Mouse (Mus musculus) megakaryocyte, embryonic 14.5 days (primary cell): ENCODE data around the gene Gm21788. TPM values are rescaled to one million over a fixed set of nuclear protein-coding genes. Genes with fewer than 3 reads are reported as not detected.
"Not testable (repeated sequence)": the region's sequence is repeated elsewhere in the genome, so short reads cannot be mapped to it uniquely, and the experiment has no call there.

Experiments used
- H3K27me3 ChIP-seq: replicated peaks from 2 replicates; pipeline ENCODE3; 2012; ENCODE audit warnings: inconsistent platforms
- H3K36me3 ChIP-seq: replicated peaks from 2 replicates; pipeline ENCODE3; 2012; ENCODE audit warnings: low read length, inconsistent platforms, mixed read lengths
- H3K4me1 ChIP-seq: 2 replicates; pipeline ENCODE4 v1.6.1; 2012; ENCODE audit warnings: inconsistent platforms
- H3K4me3 ChIP-seq: replicated peaks from 2 replicates; pipeline ENCODE3; 2012; ENCODE audit warnings: moderate library complexity, mild to moderate bottlenecking, inconsistent platforms
- H3K9me3 ChIP-seq: 2 replicates; pipeline ENCODE4 v1.6.1; 2012; ENCODE audit warnings: inconsistent platforms
- polyA plus RNA-seq: library from polyadenylated mRNA; stranded (reverse); fragments of >175 nt; gene quantifications from 2 replicates; pipeline ENCODE4 v1.2.3, GENCODE M21; 2012; ENCODE audit warnings: low replicate concordance; ENCODE audit not compliant: insufficient read depth

Gm21788 gene
- not detected in 2 replicates for polyA plus RNA-seq

DNA sequence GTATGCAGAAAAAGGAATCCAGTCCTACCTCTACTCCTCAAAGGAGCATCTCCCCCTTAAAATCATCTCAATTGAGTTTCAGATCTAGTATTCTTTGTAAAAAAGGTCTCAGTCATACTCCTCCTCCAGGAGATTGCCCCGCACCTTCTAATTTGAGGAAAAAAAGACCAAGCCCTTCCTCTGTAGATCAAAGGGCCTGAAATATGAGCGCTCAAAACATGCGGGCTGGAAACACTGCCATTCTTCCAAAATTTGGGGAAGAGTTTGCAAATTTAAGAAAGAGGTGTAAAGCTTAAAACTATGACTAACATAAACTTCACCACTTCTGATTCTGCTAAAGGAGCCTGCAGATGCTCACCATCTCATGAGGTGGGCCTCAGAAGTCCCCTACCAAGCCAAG is at the start of gene Gm21788:
Gm21788 (plus strand) TSS at position 301 of the 400 bp plus-strand sequence.
- not testable (repeated sequence) for H3K4me3 ChIP-seq, H3K27me3 ChIP-seq, H3K36me3 ChIP-seq, H3K9me3 ChIP-seq, H3K4me1 ChIP-seq

Other genes with a start within 250 kb of the Gm21788 start
- gene Gm21244, start 235.7 kb upstream of the Gm21788 start, polyA plus RNA-seq: not detected in 2 replicates
- gene Gm28998, start 151.2 kb upstream of the Gm21788 start, polyA plus RNA-seq: not detected in 2 replicates
- not detected in 2 replicates for gene Gm20826, start 233.5 kb downstream of the Gm21788 start, polyA plus RNA-seq